Mouse (Mus musculus): ENCODE measurements around the gene Fdxacb1. TPM values are rescaled to one million over a fixed set of nuclear protein-coding genes. Genes with fewer than 3 reads are reported as not detected.

Fdxacb1 gene
- 11.4 and 12.0 TPM in 2 replicates for polyA plus RNA-seq (2014; fragmentation: Nextera tagmentation; extraction: Ambion mirVana)

- DNase-seq (ENCODE audit: low spot score, missing footprints) (peak; percentile 100), ATAC-seq (ENCODE audit: low FRiP score) (peak; percentile 98)
- Histone ChIP-seq H3K9ac (ENCODE audit: low read length) (peak within 1 kb of the TSS; percentile 78), H3K36me3 (ENCODE audit: control insufficient read depth, insufficient read depth, low read length) (no peaks in the 10 kb centered on the region), H3K4me1 (ENCODE audit: control insufficient read depth, insufficient read depth, low read length) (peaks cover 4% of the 10 kb centered on the region), H3K27me3 (ENCODE audit: control insufficient read depth, insufficient read depth, low read length) (no peaks in the 10 kb centered on the region), H3K4me2 (peak within 1 kb of the TSS; percentile 78), H3K27ac (ENCODE audit: low read depth, low read length) (peak within 1 kb of the TSS; percentile 70), H3K4me3 (ENCODE audit: low read depth, low read length) (peak within 1 kb of the TSS; percentile 66), H3K9me3 (ENCODE audit: control insufficient read depth, low read length) (no peaks in the 10 kb centered on the region)
- WGBS = 5% methylated on average over 59 of the region's 59 CpGs
Observed at GRCm38 (mm10) chr9:50768107-50769002, at the start of gene Fdxacb1. Fdxacb1 (plus strand) TSS chr9:50768236.

- Histone ChIP-seq H3K9me3 (ENCODE audit: control insufficient read depth, low read length) (no peaks in the 10 kb centered on the region), H3K27me3 (ENCODE audit: control insufficient read depth, insufficient read depth, low read length) (no peaks in the 10 kb centered on the region), H3K36me3 (ENCODE audit: control insufficient read depth, insufficient read depth, low read length) (no peaks in the 10 kb centered on the region), H3K27ac (ENCODE audit: low read depth, low read length) (no peak overlapping the region), H3K4me1 (ENCODE audit: control insufficient read depth, insufficient read depth, low read length) (0 out of 2 replicates have a peak, but pooled peaks cover 3% of the 10 kb centered on the region), H3K4me2 (no peak overlapping the region), H3K4me3 (ENCODE audit: low read depth, low read length) (no peak overlapping the region), H3K9ac (ENCODE audit: low read length) (no peak overlapping the region)
- no peak for DNase-seq (ENCODE audit: low spot score, missing footprints)
- no peak for ATAC-seq (ENCODE audit: low FRiP score)
- 87% methylated on average over 4 of the region's 4 CpGs for WGBS
Observed at GRCm38 (mm10) chr9:50718878-50719277, 49.2 kb upstream of the Fdxacb1 start.

GRCm38 (mm10) chr9:50721061-50721460 is 47.0 kb upstream of the Fdxacb1 start:
- H3K9ac ChIP-seq (ENCODE audit: low read length) = no peak overlapping the region; the same call in 1 of the 2 replicates
- no peak for DNase-seq (ENCODE audit: low spot score, missing footprints)

GRCm38 (mm10) chr9:50722451-50722911 is 45.6 kb upstream of the Fdxacb1 start:
- Histone ChIP-seq H3K4me2 (no peak overlapping the region), H3K36me3 (ENCODE audit: control insufficient read depth, insufficient read depth, low read length) (no peaks in the 10 kb centered on the region), H3K4me1 (ENCODE audit: control insufficient read depth, insufficient read depth, low read length) (peaks cover 20% of the 10 kb centered on the region), H3K27ac (ENCODE audit: low read depth, low read length) (no peak overlapping the region), H3K9me3 (ENCODE audit: control insufficient read depth, low read length) (no peaks in the 10 kb centered on the region), H3K27me3 (ENCODE audit: control insufficient read depth, insufficient read depth, low read length) (no peaks in the 10 kb centered on the region), H3K4me3 (ENCODE audit: low read depth, low read length) (no peak overlapping the region), H3K9ac (ENCODE audit: low read length) (no peak overlapping the region)
- 59% methylated on average over 8 of the region's 8 CpGs for WGBS
- DNase-seq (ENCODE audit: low spot score, missing footprints) (no peak), ATAC-seq (ENCODE audit: low FRiP score) (no peak)

More at GRCm38 (mm10) chr9:50721061-50721460, 47.0 kb upstream of the Fdxacb1 start:
- H3K4me1 ChIP-seq (ENCODE audit: control insufficient read depth, insufficient read depth, low read length) = peaks cover 10% of the 10 kb centered on the region; the same call in 1 of the 2 replicates
- no peak overlapping the region for H3K27ac ChIP-seq (ENCODE audit: low read depth, low read length)
- H3K4me2 ChIP-seq = no peak overlapping the region
- H3K36me3 ChIP-seq (ENCODE audit: control insufficient read depth, insufficient read depth, low read length) = no peaks in the 10 kb centered on the region
- ATAC-seq (ENCODE audit: low FRiP score) = no peak
- no peak overlapping the region for H3K4me3 ChIP-seq (ENCODE audit: low read depth, low read length)
- no peaks in the 10 kb centered on the region for H3K9me3 ChIP-seq (ENCODE audit: control insufficient read depth, low read length)
- 37% methylated on average over 12 of the region's 12 CpGs for WGBS
- no peaks in the 10 kb centered on the region for H3K27me3 ChIP-seq (ENCODE audit: control insufficient read depth, insufficient read depth, low read length)

GRCm38 (mm10) chr9:50723406-50723805 is 44.6 kb upstream of the Fdxacb1 start:
- no peak overlapping the region for H3K27ac ChIP-seq (ENCODE audit: low read depth, low read length)
- peaks cover 23% of the 10 kb centered on the region for H3K4me1 ChIP-seq (ENCODE audit: control insufficient read depth, insufficient read depth, low read length)
- no peak for DNase-seq (ENCODE audit: low spot score, missing footprints)
- WGBS = 86% methylated on average over 7 of the region's 7 CpGs
- H3K9ac ChIP-seq (ENCODE audit: low read length) = no peak overlapping the region
- no peaks in the 10 kb centered on the region for H3K9me3 ChIP-seq (ENCODE audit: control insufficient read depth, low read length)
- no peak overlapping the region for H3K4me2 ChIP-seq
- ATAC-seq (ENCODE audit: low FRiP score) = no peak
- H3K36me3 ChIP-seq (ENCODE audit: control insufficient read depth, insufficient read depth, low read length) = no peaks in the 10 kb centered on the region
- no peaks in the 10 kb centered on the region for H3K27me3 ChIP-seq (ENCODE audit: control insufficient read depth, insufficient read depth, low read length)
- no peak overlapping the region for H3K4me3 ChIP-seq (ENCODE audit: low read depth, low read length)

GRCm38 (mm10) chr9:50724147-50724546 is 43.9 kb upstream of the Fdxacb1 start:
- ATAC-seq (ENCODE audit: low FRiP score) (no peak), DNase-seq (ENCODE audit: low spot score, missing footprints) (no peak)
- Histone ChIP-seq H3K27me3 (ENCODE audit: control insufficient read depth, insufficient read depth, low read length) (no peaks in the 10 kb centered on the region), H3K4me2 (no peak overlapping the region), H3K27ac (ENCODE audit: low read depth, low read length) (no peak overlapping the region), H3K9ac (ENCODE audit: low read length) (no peak overlapping the region), H3K4me1 (ENCODE audit: control insufficient read depth, insufficient read depth, low read length) (peaks cover 24% of the 10 kb centered on the region), H3K9me3 (ENCODE audit: control insufficient read depth, low read length) (no peaks in the 10 kb centered on the region), H3K4me3 (ENCODE audit: low read depth, low read length) (no peak overlapping the region), H3K36me3 (ENCODE audit: control insufficient read depth, insufficient read depth, low read length) (no peaks in the 10 kb centered on the region)
- WGBS = 92% methylated on average over 2 of the region's 2 CpGs

- no peak overlapping the region for H3K27ac ChIP-seq (ENCODE audit: low read depth, low read length)
- no peak overlapping the region for H3K4me3 ChIP-seq (ENCODE audit: low read depth, low read length)
Observed at GRCm38 (mm10) chr9:50724661-50725330, 43.2 kb upstream of the Fdxacb1 start.

GRCm38 (mm10) chr9:50725921-50726590 is 42.0 kb upstream of the Fdxacb1 start:
- no peaks in the 10 kb centered on the region for H3K36me3 ChIP-seq (ENCODE audit: control insufficient read depth, insufficient read depth, low read length)
- H3K4me2 ChIP-seq = peak overlapping the region; percentile 82
- DNase-seq (ENCODE audit: low spot score, missing footprints) (no peak), ATAC-seq (ENCODE audit: low FRiP score) (no peak)
- H3K4me3 ChIP-seq (ENCODE audit: low read depth, low read length) = peak overlapping the region; percentile 54
- H3K27me3 ChIP-seq (ENCODE audit: control insufficient read depth, insufficient read depth, low read length) = no peaks in the 10 kb centered on the region
- 48% methylated on average over 8 of the region's 8 CpGs for WGBS
- H3K9me3 ChIP-seq (ENCODE audit: control insufficient read depth, low read length) = no peaks in the 10 kb centered on the region
- H3K27ac ChIP-seq (ENCODE audit: low read depth, low read length) = peak overlapping the region; percentile 62
- H3K9ac ChIP-seq (ENCODE audit: low read length) = peak overlapping the region; percentile 34; the same call in 1 of the 2 replicates
- H3K4me1 ChIP-seq (ENCODE audit: control insufficient read depth, insufficient read depth, low read length) = peaks cover 23% of the 10 kb centered on the region

More at GRCm38 (mm10) chr9:50724661-50725330, 43.2 kb upstream of the Fdxacb1 start:
- H3K9me3 ChIP-seq (ENCODE audit: control insufficient read depth, low read length) = no peaks in the 10 kb centered on the region
- DNase-seq (ENCODE audit: low spot score, missing footprints) (no peak), ATAC-seq (ENCODE audit: low FRiP score) (no peak)
- H3K4me1 ChIP-seq (ENCODE audit: control insufficient read depth, insufficient read depth, low read length) = peaks cover 24% of the 10 kb centered on the region
- no peaks in the 10 kb centered on the region for H3K27me3 ChIP-seq (ENCODE audit: control insufficient read depth, insufficient read depth, low read length)
- no peak overlapping the region for H3K4me2 ChIP-seq
- no peaks in the 10 kb centered on the region for H3K36me3 ChIP-seq (ENCODE audit: control insufficient read depth, insufficient read depth, low read length)
- no peak overlapping the region for H3K9ac ChIP-seq (ENCODE audit: low read length)
- 58% methylated on average over 3 of the region's 3 CpGs for WGBS
